In the genomic region with DNA sequence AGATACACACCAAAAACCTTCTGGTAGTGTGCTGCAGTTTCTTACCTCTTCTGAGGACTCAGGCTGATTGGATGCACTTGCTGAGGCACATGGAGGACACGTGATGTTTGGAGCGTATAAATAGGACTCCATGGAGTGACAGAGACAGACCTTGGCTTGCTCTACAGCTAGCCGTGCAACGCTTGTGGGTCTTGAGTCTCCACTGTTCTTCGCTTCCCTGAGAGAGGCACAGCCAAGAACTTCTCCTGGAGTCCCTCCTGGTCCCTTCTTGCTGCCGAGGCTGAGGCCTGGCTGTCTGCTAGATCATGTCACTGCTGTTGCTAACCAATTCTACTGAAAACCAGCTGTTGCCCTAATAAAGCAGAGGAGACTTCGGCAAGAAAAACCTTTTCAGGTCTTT, we compare ENCODE assay signal across 13 mouse cellular contexts.
DNase-seq lines count a peak whose midpoint lies in the region; ATAC-seq and TF ChIP-seq lines count a peak whose summit lies in the region.
"Had no signal": no experiment of that assay in that cellular context is flagged by ENCODE, and none has a peak within 500 bp of the region (broad histone marks: within the 10 kb centered on the region; RNA-seq: fewer than 3 reads in every experiment).

No protein-coding gene starts in this region.

- H3K27ac ChIP-seq in forebrain, embryonic 12.5 days = peak overlapping the region; percentile 2; the same call in 1 of the 2 replicates
- H3K27ac ChIP-seq in forebrain, embryonic 11.5 days (ENCODE audit: low read depth, low read length) = no peak overlapping the region
- H3K27ac ChIP-seq in lung, embryonic 14.5 days (ENCODE audit: low read depth) = peak overlapping the region; percentile 42; the same call in 1 of the 2 replicates
- H3K27ac ChIP-seq in embryonic facial prominence, embryonic 13.5 days = peak overlapping the region; percentile 72
- H3K27ac ChIP-seq in limb, embryonic 12.5 days = peak overlapping the region; percentile 77
- H3K27ac ChIP-seq: stomach, postnatal 0 days had no signal

- H3K9ac ChIP-seq in forebrain, embryonic 12.5 days = no peak overlapping the region
- H3K9ac ChIP-seq in forebrain, embryonic 11.5 days (ENCODE audit: low read length) = no peak overlapping the region
- H3K9ac ChIP-seq in lung, embryonic 14.5 days = no peak overlapping the region
- no peak overlapping the region for H3K9ac ChIP-seq in embryonic facial prominence, embryonic 13.5 days
- 0 out of 2 replicates have a peak overlapping the region, but pooled peaks have one; percentile 2 for H3K9ac ChIP-seq in limb, embryonic 12.5 days (replicated peaks)

- no peaks in the 10 kb centered on the region for H3K27me3 ChIP-seq in forebrain, embryonic 12.5 days
- H3K27me3 ChIP-seq in forebrain, embryonic 11.5 days (ENCODE audit: control insufficient read depth, insufficient read depth, low read length) = no peaks in the 10 kb centered on the region
- H3K27me3 ChIP-seq in lung, embryonic 14.5 days (ENCODE audit: insufficient read depth, low read length) = no peaks in the 10 kb centered on the region
- H3K27me3 ChIP-seq in embryonic facial prominence, embryonic 13.5 days = no peaks in the 10 kb centered on the region
- no peaks in the 10 kb centered on the region for H3K27me3 ChIP-seq in limb, embryonic 12.5 days

- H3K4me3 ChIP-seq in forebrain, embryonic 12.5 days (replicated peaks) = no peak overlapping the region
- H3K4me3 ChIP-seq in forebrain, embryonic 11.5 days (ENCODE audit: low read depth, low read length) = no peak overlapping the region
- H3K4me3 ChIP-seq in lung, embryonic 14.5 days (ENCODE audit: low read depth, low read length) = no peak overlapping the region
- no peak overlapping the region for H3K4me3 ChIP-seq in embryonic facial prominence, embryonic 13.5 days
- H3K4me3 ChIP-seq in limb, embryonic 12.5 days (replicated peaks) = no peak overlapping the region

- WGBS in forebrain, embryonic 12.5 days = 71% methylated on average over 7 of the region's 7 CpGs
- WGBS in forebrain, embryonic 11.5 days = 80% methylated on average over 7 of the region's 7 CpGs
- 52% methylated on average over 7 of the region's 7 CpGs for WGBS in lung, embryonic 14.5 days
- WGBS in embryonic facial prominence, embryonic 13.5 days = 61% methylated on average over 7 of the region's 7 CpGs
- WGBS in limb, embryonic 12.5 days = 56% methylated on average over 7 of the region's 7 CpGs

- peaks cover 25% of the 10 kb centered on the region for H3K4me1 ChIP-seq in forebrain, embryonic 12.5 days
- H3K4me1 ChIP-seq in forebrain, embryonic 11.5 days (replicated peaks; ENCODE audit: control insufficient read depth, insufficient read depth, low read length) = no peaks in the 10 kb centered on the region
- H3K4me1 ChIP-seq in lung, embryonic 14.5 days (ENCODE audit: insufficient read depth) = 0 out of 2 replicates have a peak, but pooled peaks cover 5% of the 10 kb centered on the region
- H3K4me1 ChIP-seq in embryonic facial prominence, embryonic 13.5 days = peaks cover 40% of the 10 kb centered on the region
- H3K4me1 ChIP-seq in limb, embryonic 12.5 days (replicated peaks) = peaks cover 28% of the 10 kb centered on the region

- ATAC-seq in forebrain, embryonic 12.5 days (ENCODE audit: low FRiP score) = no peak
- no peak for ATAC-seq in forebrain, embryonic 11.5 days (replicated peaks; ENCODE audit: low FRiP score)
- ATAC-seq in lung, embryonic 14.5 days (ENCODE audit: insufficient read depth) = no peak
- no peak for ATAC-seq in embryonic facial prominence, embryonic 13.5 days (ENCODE audit: insufficient number of reproducible peaks, insufficient read depth, low FRiP score, low TSS enrichment, low read depth)
- no peak for ATAC-seq in limb, embryonic 12.5 days (ENCODE audit: insufficient number of reproducible peaks, insufficient read depth, low FRiP score, low TSS enrichment, low read depth)

- no peak overlapping the region for H3K4me2 ChIP-seq in forebrain, embryonic 12.5 days
- no peak overlapping the region for H3K4me2 ChIP-seq in forebrain, embryonic 11.5 days (ENCODE audit: low read depth, low read length, severe bottlenecking)
- H3K4me2 ChIP-seq in lung, embryonic 14.5 days = no peak overlapping the region
- H3K4me2 ChIP-seq in embryonic facial prominence, embryonic 13.5 days = no peak overlapping the region
- H3K4me2 ChIP-seq in limb, embryonic 12.5 days = no peak overlapping the region

- H3K9me3 ChIP-seq in forebrain, embryonic 12.5 days = no peaks in the 10 kb centered on the region
- no peaks in the 10 kb centered on the region for H3K9me3 ChIP-seq in forebrain, embryonic 11.5 days (ENCODE audit: control insufficient read depth, low read length)
- no peaks in the 10 kb centered on the region for H3K9me3 ChIP-seq in lung, embryonic 14.5 days (ENCODE audit: low read depth, low read length)
- no peaks in the 10 kb centered on the region for H3K9me3 ChIP-seq in embryonic facial prominence, embryonic 13.5 days
- no peaks in the 10 kb centered on the region for H3K9me3 ChIP-seq in limb, embryonic 12.5 days

- no peaks in the 10 kb centered on the region for H3K36me3 ChIP-seq in forebrain, embryonic 12.5 days (replicated peaks)
- no peaks in the 10 kb centered on the region for H3K36me3 ChIP-seq in forebrain, embryonic 11.5 days (ENCODE audit: control insufficient read depth, insufficient read depth, low read length)
- H3K36me3 ChIP-seq in lung, embryonic 14.5 days (ENCODE audit: insufficient read depth) = no peaks in the 10 kb centered on the region
- no peaks in the 10 kb centered on the region for H3K36me3 ChIP-seq in embryonic facial prominence, embryonic 13.5 days
- H3K36me3 ChIP-seq in limb, embryonic 12.5 days = no peaks in the 10 kb centered on the region

- no peak for DNase-seq in forebrain, embryonic 11.5 days (ENCODE audit: low spot score)
- no peak for DNase-seq in lung, embryonic 14.5 days
- no peak for DNase-seq in lung, postnatal 4 days
- no peak for DNase-seq in adipocyte (ENCODE audit: low spot score)
- DNase-seq in cerebellum, adult 18-20 months = no peak
- DNase-seq: adrenal gland, adult 8-10 months; kidney, adult 11 months; right cerebral cortex, postnatal 4 days; thymus, postnatal 4 days had no signal

- TF ChIP-seq CTCF in lung, embryonic 14.5 days (IDR thresholded peaks at IDR 0.05; ENCODE audit: low read depth) = no peak
